Mouse (Mus musculus): Measurements from ENCODE around the gene Cd274.

DNA sequence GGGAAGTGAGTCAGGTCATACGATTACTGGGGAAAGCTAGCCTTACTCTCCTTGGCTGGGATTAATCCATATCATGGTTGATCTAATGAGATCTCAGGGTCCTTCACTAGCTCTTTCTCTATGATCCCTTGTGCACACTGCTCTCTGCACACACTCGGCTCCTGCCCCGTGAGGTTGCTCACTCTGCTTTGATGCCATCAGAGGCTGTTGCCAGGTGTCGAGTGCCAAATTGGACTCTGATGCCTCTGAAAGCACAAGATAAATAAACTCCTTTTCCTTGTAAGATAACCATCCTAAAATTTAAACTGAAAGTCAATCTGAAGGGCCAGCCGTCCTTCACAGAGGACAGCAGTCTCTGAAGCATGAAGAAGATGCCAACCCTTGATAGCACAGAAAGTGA, 23.2 kb downstream of the Cd274 start:
- TF ChIP-seq POLR2A (IDR thresholded peaks at IDR 0.05; ENCODE audit: low read depth, low read length) (no peak), CTCF (IDR thresholded peaks at IDR 0.05; ENCODE audit: borderline replicate concordance, insufficient read depth, low read length) (no peak)

All from embryonic fibroblast, embryonic 13.5 days (primary cell).